Mouse (Mus musculus) spleen, adult 2 months (tissue): Measurements from ENCODE around the gene Nol6.

Experiments used
- CTCF ChIP-seq: fragments of 200-500 bp; IDR thresholded peaks from 2 replicates; pipeline ENCODE4 v1.5.1; 2011; ENCODE audit warnings: mild to moderate bottlenecking, inconsistent platforms; ENCODE audit not compliant: insufficient read depth, insufficient read length, insufficient replicate concordance; ENCODE audit errors: extremely low read depth
- POLR2A ChIP-seq: fragments of 200-500 bp; IDR thresholded peaks from 2 replicates; pipeline ENCODE4 v1.6.1; 2011; ENCODE audit warnings: low read depth, low read length, inconsistent platforms

DNA sequence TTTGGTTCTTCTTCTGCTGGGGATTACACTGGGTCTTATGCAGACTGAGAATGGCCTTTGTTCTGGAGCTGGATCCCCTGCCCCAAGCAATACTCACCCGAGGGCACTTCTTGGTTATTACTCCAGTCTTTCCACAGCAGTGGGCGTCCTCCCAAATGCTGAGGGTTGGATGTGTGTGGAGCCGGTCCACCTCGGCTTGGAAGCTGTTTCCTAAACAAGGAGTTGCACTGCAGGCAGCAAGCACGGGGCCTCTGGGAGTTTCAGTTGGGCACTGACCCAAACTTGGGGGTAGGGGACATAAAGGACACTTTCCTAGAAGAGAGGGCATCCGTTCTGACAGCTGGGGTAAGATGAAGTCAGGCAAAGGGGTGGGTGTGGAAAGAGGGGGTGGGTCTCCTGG is 49.8 kb downstream of the Nol6 start:
- no peak for TF ChIP-seq CTCF
- no peak for TF ChIP-seq POLR2A
